Mouse (Mus musculus): ENCODE data around the gene Golga7b. TPM values are rescaled to one million over a fixed set of nuclear protein-coding genes. Genes with fewer than 3 reads are reported as not detected.
A peak's percentile ranks its signal among the peaks of the same experiment; 100 is the strongest.

Gene Golga7b
- polyA plus RNA-seq, 1 experiment from 2014 or later: 22.9 TPM

DNA sequence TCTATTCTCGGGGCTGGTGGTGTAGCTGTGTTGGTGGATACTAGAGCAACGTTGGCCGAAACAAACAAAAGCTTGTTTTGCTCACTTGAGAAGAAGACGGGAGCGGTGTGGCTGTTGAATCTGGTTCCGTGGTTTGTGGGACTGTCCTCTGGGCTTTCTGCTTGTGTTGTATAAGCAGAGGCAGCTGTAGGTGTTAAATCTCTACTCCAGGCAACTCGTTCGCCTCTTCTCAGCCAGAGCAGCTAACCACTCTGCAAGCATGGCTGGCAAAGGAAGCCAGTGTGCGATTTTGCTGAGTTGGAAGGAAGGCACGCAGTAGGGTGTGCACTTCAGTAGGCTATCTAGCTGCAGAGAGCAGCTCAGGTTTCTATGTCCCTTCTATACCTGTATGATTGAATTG is 20.9 kb upstream of the Golga7b start:
- Histone ChIP-seq H3K27me3 (replicated peaks) (no peaks in the 10 kb centered on the region), H3K4me2 (replicated peaks) (no peak overlapping the region), H3K9ac (no peak overlapping the region), H3K4me3 (no peak overlapping the region), H3K9me3 (no peaks in the 10 kb centered on the region), H3K36me3 (no peaks in the 10 kb centered on the region), H3K4me1 (peaks cover 14% of the 10 kb centered on the region; the same call in 1 of the 2 replicates), H3K27ac (no peak overlapping the region)
- WGBS: 86% methylated on average over 10 of the region's 10 CpGs
- no peak for ATAC-seq (ENCODE audit: low FRiP score, low read depth)

DNA sequence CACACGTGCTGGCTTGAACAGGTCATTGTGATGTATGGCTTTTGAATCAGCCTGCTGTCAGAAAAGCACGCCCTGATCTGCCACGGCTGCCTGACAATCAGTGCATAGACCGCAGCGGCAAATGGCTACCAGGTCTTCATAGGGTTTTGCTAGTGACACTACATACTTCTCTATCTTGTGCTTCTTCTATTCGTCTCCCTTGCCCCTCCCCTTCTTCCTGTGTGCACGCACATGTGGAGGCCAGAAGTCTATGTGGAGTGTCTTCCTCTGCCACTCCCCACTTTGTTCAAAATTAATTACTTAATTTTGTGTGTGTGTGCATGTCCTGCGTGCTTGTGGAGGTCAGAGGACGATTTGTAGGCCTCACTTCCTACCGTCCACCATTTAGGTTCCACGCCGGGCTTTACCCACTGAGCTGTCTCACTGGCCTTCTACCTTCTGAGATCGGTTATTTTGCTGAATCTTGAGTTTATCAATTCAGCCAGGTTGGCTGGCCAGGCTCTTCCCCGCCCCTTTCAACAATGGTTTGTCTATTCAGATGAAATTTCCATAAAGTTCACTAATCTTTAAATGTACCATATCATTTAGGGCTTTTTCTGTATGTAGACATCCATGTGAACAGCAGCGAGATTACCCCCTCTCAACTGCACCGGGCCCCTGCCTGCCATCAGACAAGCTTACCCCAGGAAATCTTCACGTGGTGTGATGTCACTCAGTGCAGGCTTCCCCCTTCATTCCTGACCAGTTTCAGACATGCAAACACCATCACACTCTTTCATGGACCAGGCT is 17.7 kb upstream of the Golga7b start:
- no peak overlapping the region for H3K9ac ChIP-seq
- H3K4me1 ChIP-seq: peaks cover 14% of the 10 kb centered on the region; the same call in 1 of the 2 replicates
- H3K4me3 ChIP-seq: no peak overlapping the region
- no peak for ATAC-seq (ENCODE audit: low FRiP score, low read depth)
- no peak overlapping the region for H3K27ac ChIP-seq
- no peaks in the 10 kb centered on the region for H3K36me3 ChIP-seq
- no peaks in the 10 kb centered on the region for H3K9me3 ChIP-seq
- 73% methylated on average over 17 of the region's 17 CpGs for WGBS
- H3K4me2 ChIP-seq (replicated peaks): no peak overlapping the region
- no peaks in the 10 kb centered on the region for H3K27me3 ChIP-seq (replicated peaks)

DNA sequence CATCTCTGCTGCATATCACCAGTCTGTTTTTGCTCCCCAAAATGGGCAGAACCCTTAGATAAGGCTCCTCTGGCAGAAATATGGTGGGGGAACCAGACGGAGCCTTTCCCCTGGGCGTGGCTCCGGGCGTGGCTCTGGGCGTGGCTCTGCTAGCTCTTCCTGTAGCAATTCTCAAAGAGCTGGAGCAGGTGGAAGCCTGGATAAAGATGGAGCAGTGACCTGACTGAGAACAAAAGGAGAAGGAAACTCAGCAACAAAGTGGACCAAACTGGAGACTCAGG is 17.1 kb upstream of the Golga7b start:
- Histone ChIP-seq H3K27ac (no peak overlapping the region), H3K9ac (no peak overlapping the region), H3K36me3 (no peaks in the 10 kb centered on the region), H3K27me3 (replicated peaks) (no peaks in the 10 kb centered on the region), H3K4me3 (no peak overlapping the region), H3K4me2 (replicated peaks) (no peak overlapping the region), H3K9me3 (no peaks in the 10 kb centered on the region), H3K4me1 (peaks cover 14% of the 10 kb centered on the region; the same call in 1 of the 2 replicates)
- 78% methylated on average over 5 of the region's 5 CpGs for WGBS
- ATAC-seq (ENCODE audit: low FRiP score, low read depth): no peak

DNA sequence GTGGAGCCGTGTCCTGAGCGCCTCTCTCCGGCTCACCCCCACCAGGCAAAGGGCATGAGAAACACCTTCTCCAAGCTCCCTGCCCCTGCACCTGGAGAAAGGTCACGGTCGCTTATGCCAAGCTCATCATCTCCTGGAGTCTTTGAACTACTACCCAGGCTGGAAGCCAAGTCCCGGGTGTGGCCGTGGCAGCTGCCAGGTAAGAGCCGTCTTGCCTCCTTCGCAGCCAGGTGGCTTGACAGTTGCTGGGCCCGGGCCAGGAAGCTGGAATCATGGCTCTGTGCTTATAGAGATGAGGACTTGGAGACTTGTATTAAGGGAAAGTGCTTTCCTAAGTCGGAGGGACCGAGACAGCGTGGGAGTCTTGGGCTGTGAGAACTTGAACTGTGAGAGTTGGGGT is 16.4 kb upstream of the Golga7b start:
- WGBS: 93% methylated on average over 13 of the region's 13 CpGs
- Histone ChIP-seq H3K4me3 (no peak overlapping the region), H3K36me3 (no peaks in the 10 kb centered on the region), H3K9me3 (no peaks in the 10 kb centered on the region), H3K27me3 (replicated peaks) (no peaks in the 10 kb centered on the region), H3K4me1 (peaks cover 14% of the 10 kb centered on the region; the same call in 1 of the 2 replicates), H3K9ac (no peak overlapping the region), H3K27ac (no peak overlapping the region), H3K4me2 (replicated peaks) (no peak overlapping the region)
- ATAC-seq (ENCODE audit: low FRiP score, low read depth): no peak

DNA sequence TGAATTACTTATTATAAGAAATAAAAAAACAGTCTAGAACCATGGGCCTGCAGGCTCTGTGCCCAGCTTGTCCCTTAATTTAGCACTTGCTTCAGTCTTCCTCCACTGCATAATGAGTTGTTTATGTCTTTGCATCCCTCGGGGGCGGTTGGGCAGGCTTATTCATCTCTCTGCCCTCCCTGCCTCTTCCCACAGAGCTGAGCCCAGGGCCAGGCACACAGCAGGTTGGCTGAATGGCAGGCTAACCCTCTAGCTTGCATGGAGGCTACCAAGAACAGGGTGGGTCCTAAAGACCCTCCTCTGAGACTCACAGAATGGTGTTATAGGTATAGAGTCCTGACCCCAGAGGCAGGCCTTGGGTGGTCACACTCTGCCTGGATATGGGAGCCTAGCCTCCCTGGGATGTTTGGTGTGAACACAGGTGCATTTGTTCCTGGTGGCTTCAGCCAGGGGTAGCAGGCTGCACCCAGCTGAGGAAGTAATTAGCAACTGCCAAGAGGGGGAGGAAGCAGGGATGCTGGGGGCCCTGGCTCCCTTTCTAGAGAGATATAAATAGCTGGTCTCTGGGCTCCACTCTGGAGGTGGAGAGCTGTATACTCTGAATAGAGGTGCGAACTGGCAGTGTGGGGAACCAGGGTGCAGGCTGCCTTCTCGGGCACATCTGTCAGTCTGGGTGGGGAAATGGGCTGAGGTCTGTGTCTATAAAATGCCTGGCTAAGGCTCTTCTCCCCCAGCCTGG is 9.6 kb upstream of the Golga7b start:
- 10% methylated on average over 4 of the region's 4 CpGs for WGBS
- H3K4me3 ChIP-seq: no peak overlapping the region
- no peak overlapping the region for H3K27ac ChIP-seq
- H3K9me3 ChIP-seq: no peaks in the 10 kb centered on the region
- H3K9ac ChIP-seq: no peak overlapping the region
- H3K4me1 ChIP-seq: peaks cover 10% of the 10 kb centered on the region; the same call in 1 of the 2 replicates
- peak; percentile 70 for ATAC-seq (ENCODE audit: low FRiP score, low read depth)
- H3K4me2 ChIP-seq (replicated peaks): no peak overlapping the region
- H3K27me3 ChIP-seq (replicated peaks): no peaks in the 10 kb centered on the region
- H3K36me3 ChIP-seq: no peaks in the 10 kb centered on the region

DNA sequence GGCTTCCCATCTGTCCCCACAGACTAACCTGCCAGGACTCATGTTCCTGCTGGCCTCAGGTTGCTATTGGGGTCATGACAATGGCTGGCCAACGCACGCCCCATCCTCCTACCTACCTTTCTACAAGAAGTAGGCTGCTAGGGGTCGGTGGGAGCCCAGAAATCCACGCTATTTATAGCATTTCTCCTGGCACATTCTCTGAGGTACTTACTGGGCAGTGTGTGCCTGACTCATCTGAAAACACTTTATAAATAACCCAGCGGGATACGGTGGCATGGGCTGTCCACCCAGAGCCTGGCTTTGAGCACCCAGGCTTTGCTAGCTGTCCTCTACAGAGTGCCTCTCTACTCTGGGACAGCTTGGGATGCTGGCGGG is 9.0 kb upstream of the Golga7b start:
- H3K4me2 ChIP-seq (replicated peaks): no peak overlapping the region
- no peaks in the 10 kb centered on the region for H3K27me3 ChIP-seq (replicated peaks)
- no peaks in the 10 kb centered on the region for H3K36me3 ChIP-seq
- ATAC-seq (ENCODE audit: low FRiP score, low read depth): no peak
- no peak overlapping the region for H3K27ac ChIP-seq
- peaks cover 10% of the 10 kb centered on the region; the same call in 1 of the 2 replicates for H3K4me1 ChIP-seq
- no peak overlapping the region for H3K4me3 ChIP-seq
- 75% methylated on average over 7 of the region's 7 CpGs for WGBS
- no peak overlapping the region for H3K9ac ChIP-seq
- no peaks in the 10 kb centered on the region for H3K9me3 ChIP-seq

DNA sequence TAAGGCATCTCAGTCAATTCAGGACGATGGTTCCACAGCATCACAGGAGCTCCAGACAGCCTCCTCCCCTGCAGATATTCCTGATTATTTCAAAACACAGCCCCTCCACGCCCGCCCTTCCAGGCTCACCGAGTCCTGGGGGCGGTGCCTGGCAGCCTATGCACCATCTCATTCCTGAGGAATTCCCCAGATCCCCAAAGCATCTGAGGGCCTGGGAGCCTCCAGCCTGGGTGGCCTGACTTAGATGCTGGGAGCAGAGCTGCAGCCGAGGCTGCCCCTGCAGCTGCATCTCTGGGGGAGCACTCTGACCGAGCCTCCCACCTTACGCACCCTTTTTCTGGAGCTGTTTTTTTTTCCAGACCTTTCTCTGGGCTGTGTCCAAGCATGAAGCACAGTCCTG is 6.5 kb upstream of the Golga7b start:
- H3K9ac ChIP-seq: no peak overlapping the region
- no peaks in the 10 kb centered on the region for H3K9me3 ChIP-seq
- peaks cover 10% of the 10 kb centered on the region; the same call in 1 of the 2 replicates for H3K4me1 ChIP-seq
- ATAC-seq (ENCODE audit: low FRiP score, low read depth): no peak
- H3K36me3 ChIP-seq: no peaks in the 10 kb centered on the region
- no peaks in the 10 kb centered on the region for H3K27me3 ChIP-seq (replicated peaks)
- no peak overlapping the region for H3K4me3 ChIP-seq
- WGBS: 63% methylated on average over 8 of the region's 8 CpGs
- H3K4me2 ChIP-seq (replicated peaks): no peak overlapping the region
- no peak overlapping the region for H3K27ac ChIP-seq

DNA sequence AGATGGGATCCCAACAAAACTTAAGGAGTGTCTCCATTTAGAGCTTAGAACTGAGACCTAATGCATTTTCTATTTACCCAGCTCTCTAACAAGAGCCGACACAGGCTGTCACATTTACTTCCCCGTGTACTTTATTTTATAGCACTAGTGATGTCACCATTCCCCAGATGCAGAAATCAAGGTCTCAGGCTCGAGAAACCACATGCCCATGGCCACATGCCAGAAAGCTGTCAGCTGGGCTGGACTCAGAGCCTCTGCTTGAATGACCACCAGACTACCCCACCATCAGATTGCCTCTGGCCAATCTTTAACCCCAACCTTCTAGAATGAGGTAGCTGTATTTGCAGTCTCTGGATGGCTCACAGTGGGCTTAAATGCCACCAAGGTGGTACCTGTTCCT is 4.0 kb upstream of the Golga7b start:
- H3K4me3 ChIP-seq: no peak overlapping the region
- no peaks in the 10 kb centered on the region for H3K27me3 ChIP-seq (replicated peaks)
- no peaks in the 10 kb centered on the region for H3K9me3 ChIP-seq
- no peak overlapping the region for H3K4me2 ChIP-seq (replicated peaks)
- H3K36me3 ChIP-seq: no peaks in the 10 kb centered on the region
- H3K4me1 ChIP-seq: peaks cover 2% of the 10 kb centered on the region; the same call in 1 of the 2 replicates
- ATAC-seq (ENCODE audit: low FRiP score, low read depth): no peak
- no peak overlapping the region for H3K27ac ChIP-seq
- H3K9ac ChIP-seq: no peak overlapping the region
- WGBS: 65% methylated on average over 3 of the region's 3 CpGs

DNA sequence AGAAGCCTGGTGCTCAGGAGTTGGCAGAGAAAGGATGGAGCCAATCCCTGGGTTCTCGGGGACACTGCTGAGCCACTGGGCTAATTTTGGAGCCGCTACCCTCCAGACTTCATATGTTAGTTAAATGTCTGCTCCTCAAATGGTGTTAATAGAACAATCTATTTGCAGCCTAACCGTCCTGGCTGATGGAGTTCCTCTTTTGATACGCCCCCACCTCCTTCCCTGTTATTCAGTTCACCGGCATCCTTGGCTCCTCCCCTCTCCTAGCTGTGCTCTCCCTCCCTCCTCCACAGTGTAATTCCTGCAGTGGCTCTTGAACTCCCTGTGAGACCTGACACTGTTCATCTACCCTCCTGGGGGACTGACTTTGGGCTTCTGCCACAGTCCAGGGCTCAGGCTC is 748 bp upstream of the Golga7b start:
- Histone ChIP-seq H3K36me3 (no peaks in the 10 kb centered on the region), H3K4me2 (replicated peaks) (no peak overlapping the region), H3K27ac (no peak overlapping the region), H3K4me3 (no peak overlapping the region), H3K9ac (no peak overlapping the region), H3K9me3 (no peaks in the 10 kb centered on the region), H3K27me3 (replicated peaks) (no peaks in the 10 kb centered on the region), H3K4me1 (no peaks in the 10 kb centered on the region)
- no peak for ATAC-seq (ENCODE audit: low FRiP score, low read depth)
- WGBS: 46% methylated on average over 5 of the region's 5 CpGs

DNA sequence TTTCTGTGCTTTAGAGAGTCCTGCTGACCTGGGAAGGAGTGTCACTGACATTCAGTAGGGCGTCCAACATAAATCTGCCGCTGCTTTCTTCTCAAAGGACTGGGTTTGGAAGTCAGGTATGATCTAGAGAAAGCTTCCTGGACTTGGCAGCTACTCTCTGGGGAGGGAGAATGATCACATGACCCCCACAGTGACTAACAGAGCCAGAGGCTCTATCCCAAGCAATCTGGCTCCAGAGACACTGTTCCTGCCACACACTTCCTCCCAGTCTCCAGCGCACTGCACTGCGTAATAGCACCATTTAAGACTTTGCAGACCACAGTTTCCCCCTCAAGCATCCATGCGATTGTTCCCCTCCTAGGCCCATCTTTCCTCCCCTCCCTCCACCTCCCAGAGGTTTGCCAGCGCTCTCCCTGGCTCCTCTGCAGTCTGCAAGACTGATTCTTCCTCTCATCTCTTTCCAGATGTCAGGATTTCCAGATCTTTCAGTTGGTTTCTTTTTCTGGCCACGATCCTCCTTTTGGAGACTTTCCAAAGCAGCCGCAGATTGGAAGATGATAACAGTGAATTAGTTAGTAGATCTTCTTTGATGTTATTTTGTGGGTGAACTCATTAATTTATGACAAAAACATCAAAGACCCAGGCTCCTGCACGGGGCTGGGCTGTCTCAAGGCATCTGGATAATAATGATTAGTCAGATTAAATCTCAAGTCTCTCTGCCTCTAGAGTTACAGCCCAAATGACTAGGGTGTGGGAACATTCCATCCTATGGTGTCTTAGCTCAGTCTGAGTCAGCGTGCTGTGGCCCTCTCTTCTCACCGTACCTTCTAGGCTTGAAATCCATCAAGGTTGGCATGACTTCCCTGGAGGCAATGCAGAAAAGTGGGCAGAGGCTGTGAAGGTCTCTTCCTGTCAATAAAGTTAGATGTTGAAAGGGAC is 2.9 kb downstream of the Golga7b start:
- H3K9ac ChIP-seq: no peak overlapping the region
- 77% methylated on average over 11 of the region's 11 CpGs for WGBS
- no peaks in the 10 kb centered on the region for H3K36me3 ChIP-seq
- H3K4me1 ChIP-seq: 0 out of 2 replicates have a peak, but pooled peaks cover under 1% of the 10 kb centered on the region
- H3K27ac ChIP-seq: no peak overlapping the region
- ATAC-seq (ENCODE audit: low FRiP score, low read depth): no peak
- no peak overlapping the region for H3K4me3 ChIP-seq
- no peak overlapping the region for H3K4me2 ChIP-seq (replicated peaks)
- no peaks in the 10 kb centered on the region for H3K9me3 ChIP-seq
- H3K27me3 ChIP-seq (replicated peaks): peaks cover 11% of the 10 kb centered on the region

DNA sequence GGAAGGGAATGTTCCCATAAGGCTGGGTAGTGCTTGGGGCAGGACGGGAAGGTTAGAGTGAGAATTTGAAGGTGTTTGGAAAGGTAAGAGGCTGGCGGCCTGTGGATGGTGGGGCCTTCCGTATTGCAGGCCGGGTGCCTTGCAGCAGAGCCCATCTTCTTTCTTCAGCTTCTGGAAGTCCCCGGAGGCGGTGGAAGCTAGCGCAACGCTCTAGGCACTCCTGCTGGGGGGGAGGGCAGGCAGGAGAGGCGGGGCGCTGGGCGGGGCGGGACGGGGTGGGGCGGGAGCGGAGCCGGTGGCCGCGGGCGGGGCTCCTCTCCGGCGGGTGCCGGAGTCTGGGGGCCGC is 8.0 kb downstream of the Golga7b start:
- peak overlapping the region; percentile 87 for H3K4me2 ChIP-seq (replicated peaks)
- peak; percentile 74 for ATAC-seq (ENCODE audit: low FRiP score, low read depth)
- H3K9me3 ChIP-seq: no peaks in the 10 kb centered on the region
- H3K9ac ChIP-seq: peak overlapping the region; percentile 64
- peaks cover 19% of the 10 kb centered on the region for H3K4me1 ChIP-seq
- peak overlapping the region; percentile 52 for H3K4me3 ChIP-seq
- 0 out of 2 replicates have a peak overlapping the region, but pooled peaks have one; percentile 10 for H3K27ac ChIP-seq
- no peaks in the 10 kb centered on the region for H3K36me3 ChIP-seq
- WGBS: 1% methylated on average over 10 of the region's 23 CpGs
- H3K27me3 ChIP-seq (replicated peaks): peaks cover 17% of the 10 kb centered on the region

Measured in neural tube, embryonic 12.5 days (tissue).